Mouse (Mus musculus): ENCODE results near the gene Elac2.

Gene Elac2

DNA sequence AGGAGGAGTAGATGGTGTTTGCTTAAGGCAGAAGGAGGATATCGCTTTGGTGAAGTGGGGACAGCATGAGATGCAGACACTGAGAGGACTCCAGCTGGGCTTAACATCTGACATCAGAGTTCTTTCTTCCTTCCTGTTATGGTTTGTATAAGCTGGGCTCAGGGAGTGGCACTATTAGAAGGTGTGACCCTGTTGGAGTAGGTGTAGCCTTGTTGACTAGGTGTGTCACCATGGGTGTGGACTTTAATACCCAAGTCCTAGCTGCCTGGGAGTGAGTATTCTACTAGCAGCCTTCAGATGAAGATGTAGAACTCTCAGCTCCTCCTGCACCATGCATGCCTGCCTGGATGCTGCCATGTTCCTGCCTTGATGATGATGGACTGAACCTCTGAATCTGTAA is 37.9 kb downstream of the Elac2 start:
- in situ Hi-C loops (cut with MboI; ENCODE audit: unreplicated experiment in 2 of 2) = no loop called here

- in situ Hi-C loops (cut with MboI; ENCODE audit: unreplicated experiment in 2 of 2) = no loop called here
These were observed 41.9 kb downstream of the Elac2 start for GRCm38 (mm10) chr11:65020744-65021143.

DNA sequence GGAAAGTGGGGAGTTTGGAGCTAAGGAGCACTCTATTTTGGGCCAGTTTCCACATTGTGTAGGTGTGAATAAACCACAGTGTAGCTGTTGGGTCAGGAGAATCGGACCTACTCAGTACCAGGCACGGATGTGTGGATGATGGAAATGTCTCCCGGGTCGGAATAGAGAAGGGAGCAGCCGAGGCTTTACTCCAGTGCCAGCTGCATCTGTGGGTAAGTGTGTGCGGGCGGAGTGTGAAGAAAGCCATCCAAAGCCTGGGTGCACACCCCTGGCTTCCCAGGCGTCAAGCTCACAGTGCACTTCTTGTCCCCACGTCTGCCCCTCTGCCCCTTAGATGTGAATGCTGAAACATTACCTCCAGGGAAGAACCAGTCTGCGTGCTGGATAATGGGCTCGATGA is 43.9 kb downstream of the Elac2 start:
- in situ Hi-C loops (cut with MboI; ENCODE audit: unreplicated experiment in 2 of 2) = no loop called here

DNA sequence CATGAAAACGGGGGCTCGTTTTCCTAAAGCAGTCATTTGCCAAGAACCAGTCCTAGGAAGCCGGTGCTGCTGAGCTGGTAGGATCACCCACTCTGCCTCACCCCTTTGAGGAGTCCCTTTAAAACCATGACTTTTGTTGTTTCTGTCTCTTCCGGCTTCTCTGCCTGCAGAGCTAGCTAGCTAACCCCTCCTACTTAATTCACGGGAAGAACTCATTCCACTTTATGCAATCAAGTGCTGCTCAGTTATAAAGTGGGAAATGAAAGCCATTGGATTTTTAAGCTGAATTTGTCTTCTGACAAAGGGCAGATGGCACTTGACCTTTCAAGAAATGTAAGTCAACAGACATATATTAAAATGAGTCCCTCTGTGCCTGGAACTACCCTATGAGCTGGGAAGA is 49.2 kb downstream of the Elac2 start:
- in situ Hi-C loops (cut with MboI; ENCODE audit: unreplicated experiment in 2 of 2) = no loop called here

DNA sequence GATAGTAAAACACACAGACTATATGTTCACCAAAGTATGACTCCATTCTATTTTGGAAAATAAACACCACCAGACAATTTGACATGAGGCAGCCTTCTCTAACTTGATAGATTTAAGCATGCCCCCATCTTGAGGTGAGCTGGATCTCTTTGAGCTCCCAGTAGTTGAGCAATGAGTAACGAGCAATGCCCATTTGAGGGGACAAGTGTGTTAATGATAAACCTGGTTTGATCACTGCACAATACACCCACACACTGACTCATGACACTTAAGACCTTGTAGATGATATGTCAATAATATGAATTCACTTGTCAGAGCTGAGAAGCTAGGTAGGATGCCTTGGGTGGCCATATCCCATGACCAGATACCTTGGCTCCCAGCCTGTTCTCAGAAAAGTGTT is 51.4 kb downstream of the Elac2 start:
- in situ Hi-C loops (cut with MboI; ENCODE audit: unreplicated experiment in 2 of 2) = no loop called here

DNA sequence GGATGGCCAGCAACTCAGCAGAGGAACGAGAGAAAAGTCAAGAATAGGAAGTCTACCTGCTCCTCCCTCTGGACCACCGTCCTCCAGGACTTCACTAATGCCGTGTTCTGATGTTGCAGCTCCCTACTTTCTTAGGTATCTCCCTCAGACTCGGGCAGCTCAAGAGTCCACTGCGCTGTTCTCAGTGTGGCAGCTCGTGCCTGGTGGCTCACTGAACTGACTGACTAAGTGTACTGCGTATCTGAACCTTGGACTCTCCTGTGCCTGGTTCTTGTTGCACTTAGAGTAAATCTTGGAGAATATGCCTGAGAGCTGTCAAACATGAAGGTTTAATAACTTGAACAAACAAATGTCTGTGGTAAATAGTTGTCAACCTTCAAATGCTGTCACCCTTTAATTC is 53.4 kb downstream of the Elac2 start:
- in situ Hi-C loops (cut with MboI; ENCODE audit: unreplicated experiment in 2 of 2) = no loop called here

GRCm38 (mm10) chr11:65038996-65039395 is 60.2 kb downstream of the Elac2 start:
- in situ Hi-C loops (cut with MboI; ENCODE audit: unreplicated experiment in 2 of 2) = no loop called here

GRCm38 (mm10) chr11:65039517-65040095 is 60.8 kb downstream of the Elac2 start:
- in situ Hi-C loops (cut with MboI; ENCODE audit: unreplicated experiment in 2 of 2) = no loop called here

DNA sequence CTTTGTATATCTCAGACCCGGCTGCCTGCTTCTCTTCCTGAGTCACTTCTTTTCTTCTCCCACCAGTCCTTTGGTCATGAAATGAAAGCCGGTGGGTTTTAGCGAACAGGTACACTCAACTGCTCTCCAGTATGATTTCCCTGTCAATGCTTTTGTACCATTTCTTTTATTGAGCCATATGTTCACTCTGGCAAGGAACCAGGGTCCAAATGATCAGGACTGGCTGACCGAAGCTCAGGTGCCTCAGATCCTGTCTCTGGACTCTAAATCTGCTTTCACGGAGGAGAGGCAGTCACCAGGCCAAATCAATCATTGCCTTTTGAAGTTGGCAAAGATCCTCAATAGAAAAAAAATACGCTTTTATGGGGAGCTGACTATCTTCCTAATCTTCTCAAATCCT is 61.7 kb downstream of the Elac2 start:
- in situ Hi-C loops (cut with MboI; ENCODE audit: unreplicated experiment in 2 of 2) = no loop called here

- in situ Hi-C loops (cut with MboI; ENCODE audit: unreplicated experiment in 2 of 2) = no loop called here
These were observed 70.3 kb downstream of the Elac2 start for GRCm38 (mm10) chr11:65049090-65049489.

DNA sequence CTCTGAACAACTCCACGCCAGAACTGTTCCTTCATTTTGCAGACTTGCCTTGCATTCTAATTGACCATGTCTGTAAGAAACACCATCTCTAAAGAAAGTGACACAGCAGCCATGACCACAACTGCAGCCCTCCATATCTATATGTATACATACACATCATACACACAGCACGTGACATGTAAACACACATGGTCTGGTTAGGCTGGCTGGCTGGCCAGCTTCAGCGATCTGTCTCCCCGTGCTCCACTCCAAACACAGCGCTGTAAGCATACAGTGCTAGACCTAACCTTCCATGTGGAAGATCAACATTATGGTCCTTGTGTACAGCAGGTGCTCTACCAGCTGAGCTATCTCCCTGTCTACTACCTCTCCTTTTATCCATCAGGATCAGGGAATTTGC is 72.0 kb downstream of the Elac2 start:
- in situ Hi-C loops (cut with MboI; ENCODE audit: unreplicated experiment in 2 of 2) = no loop called here

Data from v-Abl transformed pro-B cells (cell line).